Mouse (Mus musculus) activated CD4-positive, CD25-positive, alpha-beta regulatory T cell, adult 4 months (primary cell): ENCODE measurements around the gene Chrnd. TPM values are rescaled to one million over a fixed set of nuclear protein-coding genes. Genes with fewer than 3 reads are reported as not detected.
A peak's percentile ranks its signal among the peaks of the same experiment; 100 is the strongest.

Source experiments
- ATAC-seq: one replicate; pipeline ENCODE4 v1.8.0; 2017
- polyA plus RNA-seq, 2 experiments: library from polyadenylated mRNA; unstranded; fragments of 100-300 nt; shearing (Covaris generic); gene quantifications; one replicate each; pipeline ENCODE4 v1.2.1; 2017

The Chrnd gene
- polyA plus RNA-seq, 2 experiments from 2014 or later, result not detected

GRCm38 (mm10) chr1:87243021-87243420, 52.6 kb downstream of the Chrnd start:
- no peak for ATAC-seq

GRCm38 (mm10) chr1:87245430-87245829, 55.0 kb downstream of the Chrnd start:
- ATAC-seq, result no peak

DNA sequence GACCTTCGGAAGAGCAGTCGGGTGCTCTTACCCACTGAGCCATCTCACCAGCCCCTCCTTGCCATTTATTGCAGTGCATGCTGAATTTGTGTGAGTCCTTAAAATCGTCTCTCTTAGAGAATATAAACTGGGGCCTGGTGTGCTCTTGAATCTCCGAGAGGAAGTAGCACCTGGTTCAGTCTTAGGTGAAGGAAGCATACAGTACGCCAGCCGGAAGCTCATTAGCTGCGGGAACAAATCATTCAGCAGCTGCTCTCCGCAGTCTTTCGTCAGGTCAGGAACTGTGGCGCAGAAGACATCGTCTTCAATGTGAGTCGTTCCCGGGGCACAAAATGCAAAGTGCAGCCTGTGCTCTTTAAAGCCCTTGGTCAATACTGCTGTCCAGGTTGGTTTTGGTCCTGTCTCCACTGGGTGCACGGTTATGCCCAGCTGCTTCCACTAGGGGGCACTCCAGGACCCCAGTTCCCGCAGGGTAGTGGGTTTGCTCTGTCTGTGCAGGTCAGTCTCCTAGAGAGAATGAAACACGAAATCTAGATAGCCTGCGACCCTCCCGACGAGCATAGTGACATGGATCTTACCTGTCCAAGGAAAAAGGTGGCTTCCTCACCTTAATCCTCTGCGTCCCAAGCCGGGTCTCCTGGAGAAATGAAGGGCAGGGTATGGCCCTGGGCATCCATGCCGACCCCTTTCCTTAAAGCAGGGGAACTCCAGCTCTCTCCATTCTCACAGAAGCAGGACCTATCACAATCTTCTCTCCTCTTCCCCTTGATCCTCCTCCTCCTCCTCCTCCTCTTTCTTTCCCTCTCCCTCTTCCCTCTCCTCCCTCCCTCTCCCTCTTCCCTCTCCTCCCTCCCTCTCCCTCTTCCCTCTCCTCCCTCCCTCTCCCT, 55.8 kb downstream of the Chrnd start:
- peak; percentile 46 for ATAC-seq

Other genes starting within 250 kb of the Chrnd start
- not detected for gene Alppl2, start 100.7 kb upstream of the Chrnd start, polyA plus RNA-seq
- gene Alpi, start 89.0 kb upstream of the Chrnd start, polyA plus RNA-seq, result not detected
- gene Akp3, start 65.6 kb upstream of the Chrnd start, polyA plus RNA-seq, result not detected
- gene Ecel1, start 34.1 kb upstream of the Chrnd start, polyA plus RNA-seq, result under 1 TPM in 1 of 2 experiments, not detected in 1; 0.36 TPM
- not detected for gene Prss56, start 7.3 kb upstream of the Chrnd start, polyA plus RNA-seq
- gene Chrng, start 14.1 kb downstream of the Chrnd start, polyA plus RNA-seq, result not detected
- gene Eif4e2, start 23.3 kb downstream of the Chrnd start, polyA plus RNA-seq, result 100 to 1,000 TPM; 128 to 155 TPM
- not detected for gene Efhd1, start 73.8 kb downstream of the Chrnd start, polyA plus RNA-seq
- 10 to 100 TPM; 49.9 to 58.1 TPM for gene Gigyf2, start 136.4 kb downstream of the Chrnd start, polyA plus RNA-seq
- gene Kcnj13, start 204.1 kb downstream of the Chrnd start, polyA plus RNA-seq, result 1 to 10 TPM in 1 of 2 experiments, under 1 TPM in 1; 0.82 to 1.1 TPM